Mouse (Mus musculus) cortical plate, adult 2 months (tissue): Measurements from ENCODE around the gene Adh5.

Experiments
- CTCF ChIP-seq: fragments of 200-500 bp; IDR thresholded peaks from 2 replicates; pipeline ENCODE4 v1.5.1; 2011; ENCODE audit warnings: mild to moderate bottlenecking, control low read depth, low read length; ENCODE audit not compliant: insufficient read depth; ENCODE audit errors: extremely low read depth
- POLR2A ChIP-seq: fragments of 200-500 bp; IDR thresholded peaks from 2 replicates; pipeline ENCODE4 v1.6.1; 2011; ENCODE audit warnings: mild to moderate bottlenecking, low read length, control low read depth; ENCODE audit not compliant: insufficient read depth; ENCODE audit errors: extremely low read depth

GRCm38 (mm10) chr3:138404872-138405271 lies 38.0 kb upstream of the Adh5 start:
- TF ChIP-seq CTCF (no peak), POLR2A (no peak)
